Mouse (Mus musculus) c-Kit-positive CD71-positive TER-119-positive erythroid progenitor cells, embryonic 14.5 days (primary cell): ENCODE data around the gene Arl11.
A peak's percentile ranks its signal among the peaks of the same experiment; 100 is the strongest.
"Not testable (repeated sequence)": the region's sequence is repeated elsewhere in the genome, so short reads cannot be mapped to it uniquely, and the experiment has no call there.

Experiments
- DNase-seq: peaks from one replicate; pipeline ENCODE4 v3.0.0-alpha.2; 2013; ENCODE audit warnings: low spot score

Arl11 gene

GRCm38 (mm10) chr14:61309593-61309992 is at the start of gene Arl11:
TSS of gene Arl11 (plus strand) at chr14:61309753.
- DNase-seq, result no peak

GRCm38 (mm10) chr14:61267908-61268475 is 41.6 kb upstream of the Arl11 start:
- DNase-seq, result no peak

DNA sequence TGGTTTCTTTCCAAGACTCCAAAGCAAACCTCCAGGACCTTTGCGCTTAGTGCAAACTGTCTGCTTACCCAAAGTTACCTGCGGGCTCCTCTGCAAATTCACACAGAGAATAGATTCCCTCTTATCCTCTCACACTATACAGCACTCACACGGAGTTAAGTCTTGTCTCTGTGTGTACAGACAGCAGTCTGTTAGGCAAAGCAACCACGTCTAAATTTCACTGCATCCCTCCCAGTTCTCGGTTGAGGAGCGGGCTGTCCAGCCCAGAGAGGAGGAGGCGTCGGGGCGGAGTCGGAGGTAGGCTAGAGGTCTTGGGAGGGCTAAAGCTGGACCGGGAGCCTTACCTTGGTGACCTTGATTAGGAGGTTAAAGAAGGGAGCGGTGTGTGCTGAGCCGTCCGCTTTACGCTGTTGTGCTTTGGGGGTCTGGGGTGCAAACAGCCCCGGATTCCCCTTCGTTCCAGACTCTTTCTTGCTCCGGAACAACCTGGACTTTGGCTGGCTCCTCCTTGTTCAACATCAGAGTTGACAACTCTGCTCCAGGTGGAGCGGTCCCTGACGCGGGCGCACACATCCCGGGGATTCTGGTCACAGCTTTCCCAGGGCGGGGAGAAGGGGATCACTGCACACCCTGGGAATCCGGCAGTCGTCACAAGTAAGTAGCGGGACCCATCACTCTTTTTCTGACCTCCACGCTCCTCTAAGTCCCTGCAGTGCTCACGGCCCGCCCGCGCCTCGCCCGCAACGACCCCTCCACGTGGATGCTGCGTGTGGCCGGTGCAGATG is 34.9 kb upstream of the Arl11 start:
- no peak for DNase-seq

- DNase-seq, result peak; percentile 27
Measured at GRCm38 (mm10) chr14:61277285-61277684, 32.3 kb upstream of the Arl11 start.

- no peak for DNase-seq
Measured at GRCm38 (mm10) chr14:61278676-61279300, 30.8 kb upstream of the Arl11 start.

- no peak for DNase-seq
Measured at GRCm38 (mm10) chr14:61288606-61289286, 20.8 kb upstream of the Arl11 start.

DNA sequence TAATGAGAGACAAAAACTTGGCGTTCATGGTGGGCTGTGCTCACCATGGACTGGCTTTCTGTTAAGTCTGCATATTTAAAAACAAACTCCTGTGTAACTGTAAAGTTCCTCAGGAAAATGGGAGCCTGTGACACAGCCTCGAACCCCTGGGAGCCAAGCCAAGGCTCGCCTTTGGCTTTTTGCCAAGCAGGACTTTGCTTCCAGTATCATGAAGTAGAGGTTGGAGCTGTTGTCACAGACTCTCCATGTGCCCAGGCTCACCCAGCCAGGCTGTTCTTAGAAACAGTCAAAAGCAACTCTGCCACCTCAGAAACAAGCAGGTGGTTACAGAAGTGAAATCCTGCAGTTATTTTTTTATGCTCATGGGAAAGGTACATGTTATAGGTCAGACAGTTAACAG is 18.9 kb upstream of the Arl11 start:
- DNase-seq, result no peak

GRCm38 (mm10) chr14:61293884-61294737 is 15.4 kb upstream of the Arl11 start:
- peak; percentile 60 for DNase-seq

GRCm38 (mm10) chr14:61294738-61295079 is 14.8 kb upstream of the Arl11 start:
- peak; percentile 60 for DNase-seq

GRCm38 (mm10) chr14:61299810-61300209 is 9.7 kb upstream of the Arl11 start:
- no peak for DNase-seq

GRCm38 (mm10) chr14:61301323-61301722 is 8.2 kb upstream of the Arl11 start:
- DNase-seq, result no peak

DNA sequence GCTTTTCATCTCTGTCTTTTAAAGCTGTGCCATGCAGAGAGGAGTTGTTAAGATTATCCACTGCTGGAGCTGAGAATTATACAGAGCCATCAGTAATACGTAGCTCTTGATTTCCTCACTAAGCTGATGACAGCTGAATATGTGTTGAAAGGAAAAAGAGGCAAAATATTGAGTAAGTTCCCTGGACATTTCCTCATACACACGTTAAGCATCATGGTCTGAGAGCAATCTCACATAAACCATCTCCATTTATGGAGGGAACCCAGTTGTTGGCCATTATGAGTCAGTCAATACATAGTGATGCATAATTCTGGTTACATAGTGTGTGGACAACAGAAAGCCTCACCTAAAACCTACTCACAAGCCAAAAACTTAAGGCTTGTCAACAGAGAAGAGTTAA is 7.1 kb upstream of the Arl11 start:
- no peak for DNase-seq

DNA sequence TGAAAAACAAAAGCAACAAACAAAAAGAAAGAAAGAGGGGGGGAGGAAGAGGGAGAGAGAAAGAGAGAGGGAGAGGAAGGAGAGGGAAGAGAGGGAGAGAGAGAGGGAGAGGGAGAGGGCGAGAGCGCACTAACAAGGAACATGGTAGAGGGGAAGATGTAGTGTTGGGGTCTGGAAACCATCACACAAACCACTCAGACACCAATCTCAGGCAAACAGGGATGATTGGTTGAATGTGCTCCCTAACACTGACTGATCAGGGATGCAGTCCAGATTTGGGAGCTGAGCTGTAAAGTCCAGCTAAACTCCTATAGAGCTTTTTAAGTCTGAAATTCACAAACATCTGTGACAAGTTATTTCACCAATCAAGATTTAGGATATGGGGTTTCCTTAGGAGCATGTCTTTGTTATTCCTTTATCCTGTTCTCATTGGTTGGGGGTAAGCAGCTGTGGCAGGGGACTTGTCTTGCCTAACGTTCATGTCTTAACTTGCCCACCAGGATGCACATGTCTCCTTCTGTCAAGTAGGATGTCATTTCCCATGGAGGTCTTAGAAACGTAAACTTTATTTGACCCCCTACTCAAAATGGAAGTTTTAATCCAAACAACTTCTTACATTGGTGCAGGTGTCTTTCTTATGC is 5.5 kb upstream of the Arl11 start:
- no peak for DNase-seq

GRCm38 (mm10) chr14:61310036-61310772 is 651 bp downstream of the Arl11 start:
- DNase-seq, result no peak

DNA sequence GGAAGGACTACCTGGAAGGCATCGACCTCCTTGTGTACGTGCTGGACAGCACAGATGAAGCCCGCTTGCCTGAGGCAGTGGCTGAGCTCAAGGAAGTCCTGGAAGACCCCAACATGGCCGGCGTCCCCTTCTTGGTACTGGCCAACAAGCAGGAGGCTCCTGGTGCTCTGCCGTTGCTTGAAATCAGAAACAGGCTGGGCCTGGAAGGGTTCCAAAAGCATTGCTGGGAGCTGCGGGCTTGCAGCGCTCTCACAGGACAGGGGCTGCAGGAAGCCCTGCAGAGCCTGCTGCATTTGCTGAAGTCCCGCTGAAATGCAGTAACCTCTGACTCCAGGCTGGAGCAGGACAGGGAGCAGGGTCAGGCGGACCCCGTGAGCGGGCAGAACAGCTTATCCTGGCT is 1.4 kb downstream of the Arl11 start:
- no peak for DNase-seq

- DNase-seq, result peak; percentile 45
Measured at GRCm38 (mm10) chr14:61316861-61317260, 7.3 kb downstream of the Arl11 start.

- no peak for DNase-seq
Measured at GRCm38 (mm10) chr14:61320765-61321164, 11.2 kb downstream of the Arl11 start.

DNA sequence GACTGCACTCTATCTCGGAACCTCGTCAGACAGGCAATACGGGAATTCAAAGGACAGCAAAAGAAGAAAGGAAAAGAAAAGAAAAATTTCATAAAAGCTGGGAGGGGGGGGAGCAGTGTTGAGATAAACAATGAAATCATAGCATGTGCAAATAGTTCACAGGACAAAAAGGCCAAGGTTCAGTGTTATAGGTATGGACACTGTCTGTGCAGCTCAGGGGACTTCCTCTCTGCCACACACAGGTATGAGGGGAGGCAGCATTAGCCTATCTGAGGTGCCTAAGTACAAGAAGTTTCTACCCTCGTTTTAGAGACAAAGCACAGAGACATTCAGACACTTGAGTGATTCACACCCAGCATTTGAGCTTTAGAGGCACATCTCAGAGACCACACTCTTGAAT is 11.6 kb downstream of the Arl11 start:
- DNase-seq, result no peak

DNA sequence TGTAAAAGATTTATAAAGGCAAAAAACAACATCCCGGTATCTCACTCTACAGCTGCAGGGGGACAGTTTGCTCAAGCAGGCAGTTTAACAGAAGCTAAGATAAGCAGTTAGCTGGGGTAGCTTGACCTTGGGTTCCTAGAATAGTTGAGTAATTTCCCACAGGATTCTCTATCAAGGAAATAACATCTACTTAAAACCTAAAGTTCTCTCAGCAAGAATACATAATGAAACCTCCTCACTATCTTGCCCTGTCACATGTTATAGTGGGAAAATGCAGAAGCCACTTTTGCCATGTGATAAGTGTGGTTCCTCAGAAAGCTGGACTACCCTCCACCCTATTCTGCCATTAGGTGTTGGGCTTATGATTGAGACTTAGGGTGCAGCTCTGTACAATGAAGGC is 13.2 kb downstream of the Arl11 start:
- no peak for DNase-seq

- DNase-seq, result not testable (repeated sequence)
Measured at GRCm38 (mm10) chr14:61327007-61327406, 17.5 kb downstream of the Arl11 start.
